Mouse (Mus musculus) embryonic facial prominence, embryonic 10.5 days (tissue): ENCODE measurements around the gene Whamm. TPM values are rescaled to one million over a fixed set of nuclear protein-coding genes. Genes with fewer than 3 reads are reported as not detected.

Source experiments
- DNase-seq: peaks from one replicate; pipeline ENCODE4 v3.0.0-alpha.2; 2017; ENCODE audit warnings: low spot score
- H3K27ac ChIP-seq: fragments of 300-500 bp; sonication (generic); replicated peaks from 2 replicates; pipeline ENCODE4 v1.5.1; 2016; ENCODE audit warnings: mild to moderate bottlenecking
- H3K27me3 ChIP-seq: fragments of 300-500 bp; sonication (generic); replicated peaks from 2 replicates; pipeline ENCODE4 v1.6.1; 2016; ENCODE audit warnings: low read depth, mild to moderate bottlenecking; ENCODE audit not compliant: poor library complexity, severe bottlenecking
- H3K36me3 ChIP-seq: fragments of 300-500 bp; sonication (generic); replicated peaks from 2 replicates; pipeline ENCODE4 v1.6.1; 2016; ENCODE audit warnings: mild to moderate bottlenecking, moderate library complexity
- H3K4me1 ChIP-seq: fragments of 300-500 bp; sonication (generic); 2 replicates; pipeline ENCODE4 v1.6.1; 2016
- H3K4me3 ChIP-seq: fragments of 300-500 bp; sonication (generic); 2 replicates; pipeline ENCODE4 v1.5.1; 2016; ENCODE audit warnings: mild to moderate bottlenecking, moderate library complexity
- H3K9me3 ChIP-seq: fragments of 300-500 bp; sonication (generic); 2 replicates; pipeline ENCODE4 v1.6.1; 2016; ENCODE audit warnings: mild to moderate bottlenecking
- WGBS: fragments of 180-500 bp; shearing (Covaris S2); methylation state at CpG from one replicate; pipeline ENCODE4 v1.1.7; 2016; 5-methylcytosine and 5-hydroxymethylcytosine counted together
- polyA plus RNA-seq: library from polyadenylated mRNA; unstranded; fragments of >200 nt; fragmentation: Nextera tagmentation; extraction: Ambion mirVana; gene quantifications from 2 replicates; pipeline ENCODE4 v1.2.1, GENCODE M21; 2016

Gene Whamm
- polyA plus RNA-seq, 1 experiment from 2014 or later, result 3.4 TPM

DNA sequence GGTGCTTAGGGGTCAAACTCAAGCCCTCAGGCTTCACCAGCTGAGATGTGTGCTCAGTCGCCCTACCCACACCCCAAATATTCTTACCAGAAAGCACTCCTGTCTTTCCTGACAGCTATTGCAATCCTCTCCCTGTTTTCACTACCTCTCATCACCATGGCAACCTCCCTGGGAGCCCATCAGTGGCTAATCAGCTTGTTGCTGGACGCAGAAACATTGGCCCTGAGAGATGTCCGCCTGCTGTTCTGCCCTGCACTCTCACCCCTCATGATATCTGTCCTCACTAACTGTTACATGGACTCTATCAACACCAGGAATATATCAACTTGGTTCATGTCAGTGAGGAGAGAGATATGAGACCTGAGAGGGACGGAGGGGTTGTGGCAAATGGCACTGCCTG is 17.5 kb upstream of the Whamm start:
- H3K36me3 ChIP-seq, result no peaks in the 10 kb centered on the region
- H3K27ac ChIP-seq, result no peak overlapping the region
- WGBS, result 63% methylated on average over 4 of the region's 4 CpGs
- H3K4me1 ChIP-seq, result peaks cover 4% of the 10 kb centered on the region
- H3K4me3 ChIP-seq, result no peak overlapping the region
- no peaks in the 10 kb centered on the region for H3K9me3 ChIP-seq
- no peak for DNase-seq
- H3K27me3 ChIP-seq, result no peaks in the 10 kb centered on the region

DNA sequence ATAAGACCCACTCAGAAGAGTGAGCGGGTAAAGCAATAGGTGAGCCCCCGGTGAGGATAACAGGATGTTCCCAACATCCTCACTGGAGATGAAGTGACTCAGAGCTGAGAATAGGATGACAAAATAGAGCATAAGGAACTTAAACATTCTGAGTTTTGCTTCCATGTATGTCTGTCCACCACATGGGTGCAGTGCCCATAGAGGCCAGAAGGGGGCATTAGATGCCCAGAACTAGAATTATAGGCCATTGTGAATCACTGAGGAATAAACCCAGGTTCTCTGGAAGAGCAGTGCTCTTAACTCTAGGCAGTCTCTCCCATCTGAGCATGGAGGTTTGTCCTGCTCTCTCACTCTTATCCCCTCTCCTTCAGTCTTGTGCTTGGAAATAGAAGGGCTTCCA is 16.7 kb upstream of the Whamm start:
- WGBS, result 82% methylated on average over 2 of the region's 2 CpGs
- H3K4me1 ChIP-seq, result no peaks in the 10 kb centered on the region
- no peak overlapping the region for H3K4me3 ChIP-seq
- no peaks in the 10 kb centered on the region for H3K9me3 ChIP-seq
- H3K27ac ChIP-seq, result no peak overlapping the region
- no peaks in the 10 kb centered on the region for H3K27me3 ChIP-seq
- peak; percentile 52 for DNase-seq
- no peaks in the 10 kb centered on the region for H3K36me3 ChIP-seq

- no peak for DNase-seq
- 88% methylated on average over 4 of the region's 4 CpGs for WGBS
- Histone ChIP-seq H3K36me3 (no peaks in the 10 kb centered on the region), H3K9me3 (no peaks in the 10 kb centered on the region), H3K27ac (no peak overlapping the region), H3K4me3 (no peak overlapping the region), H3K27me3 (no peaks in the 10 kb centered on the region), H3K4me1 (peaks cover 7% of the 10 kb centered on the region; the same call in 1 of the 2 replicates)
These were observed 14.2 kb upstream of the Whamm start for GRCm38 (mm10) chr7:81556839-81557238.

DNA sequence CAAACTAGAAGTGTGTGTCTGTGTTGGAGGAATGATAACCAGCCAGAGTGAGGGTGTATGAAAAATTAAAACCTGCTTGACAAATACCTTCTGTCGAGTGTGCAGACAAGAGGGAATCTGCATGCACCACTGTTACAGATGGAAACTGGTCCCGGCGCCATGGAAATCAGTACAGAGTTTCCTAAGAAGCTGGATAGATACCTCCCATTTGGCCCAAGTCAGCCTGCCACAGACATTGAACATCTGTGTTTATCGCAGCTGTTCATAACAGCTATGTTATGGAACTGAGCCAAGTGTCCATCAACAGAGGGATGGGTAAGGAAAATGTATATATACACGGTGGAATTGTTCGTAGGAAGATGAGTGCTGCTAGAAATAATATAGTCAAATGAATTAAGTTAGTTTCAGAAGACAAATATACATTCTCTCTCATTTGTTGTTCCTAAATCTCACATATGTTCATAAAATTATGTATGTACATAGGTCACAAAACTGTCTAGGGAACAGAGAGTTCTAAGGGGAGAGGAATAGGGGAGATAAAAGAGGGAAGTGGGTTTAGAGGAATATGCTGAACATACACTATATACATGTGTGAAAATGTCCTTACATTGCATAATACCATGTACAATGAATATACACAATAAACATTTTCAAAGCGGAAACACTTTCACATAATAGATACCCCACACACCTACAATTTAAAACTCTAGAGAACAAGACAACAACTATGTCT is 13.6 kb upstream of the Whamm start:
- Histone ChIP-seq H3K36me3 (no peaks in the 10 kb centered on the region), H3K27ac (no peak overlapping the region), H3K4me1 (peaks cover 7% of the 10 kb centered on the region; the same call in 1 of the 2 replicates), H3K9me3 (no peaks in the 10 kb centered on the region), H3K4me3 (no peak overlapping the region), H3K27me3 (no peaks in the 10 kb centered on the region)
- no peak for DNase-seq
- 86% methylated on average over 7 of the region's 7 CpGs for WGBS

GRCm38 (mm10) chr7:81557985-81558360 is 13.1 kb upstream of the Whamm start:
- peak; percentile 4 for DNase-seq
- peaks cover 7% of the 10 kb centered on the region; the same call in 1 of the 2 replicates for H3K4me1 ChIP-seq
- 74% methylated on average over 4 of the region's 4 CpGs for WGBS
- no peaks in the 10 kb centered on the region for H3K9me3 ChIP-seq
- H3K27me3 ChIP-seq, result no peaks in the 10 kb centered on the region
- no peak overlapping the region for H3K4me3 ChIP-seq
- H3K36me3 ChIP-seq, result no peaks in the 10 kb centered on the region
- no peak overlapping the region for H3K27ac ChIP-seq

DNA sequence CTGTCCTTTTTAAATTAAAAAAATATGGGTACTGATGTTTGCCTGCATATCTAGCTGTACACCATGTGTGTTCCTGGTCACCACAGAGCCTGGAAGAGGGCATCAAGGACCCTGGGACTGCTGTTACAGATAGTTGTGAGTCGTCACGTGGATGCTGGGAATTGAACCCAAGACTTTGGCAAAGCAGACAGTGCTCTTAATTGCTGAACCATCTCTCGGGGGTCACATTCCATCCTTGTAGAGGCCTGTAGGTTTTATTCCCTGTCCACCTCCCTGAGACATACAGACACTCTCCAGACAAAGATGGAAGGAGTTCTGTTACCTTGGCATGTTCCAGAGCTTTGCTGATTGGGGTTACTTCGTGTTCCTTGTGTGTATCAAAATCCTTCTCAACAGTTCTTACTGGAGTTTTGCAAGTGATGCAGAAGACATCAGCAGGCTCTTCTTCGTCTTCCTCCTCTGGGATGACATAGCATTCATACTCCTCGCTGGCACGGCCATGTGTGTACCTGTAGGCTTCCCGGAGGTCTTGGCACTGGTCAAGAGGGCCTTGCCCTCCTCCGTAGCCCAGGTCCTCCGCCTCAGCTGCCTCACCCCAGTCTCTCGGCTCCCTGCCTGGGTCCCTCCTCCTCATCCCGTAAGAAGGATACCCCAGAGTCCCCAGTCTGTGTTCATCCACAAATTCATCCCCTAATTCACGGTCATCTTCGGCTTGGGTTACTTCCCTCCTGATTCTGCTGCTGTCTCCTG is 11.7 kb upstream of the Whamm start:
- H3K27ac ChIP-seq, result no peak overlapping the region
- DNase-seq, result no peak
- H3K27me3 ChIP-seq, result no peaks in the 10 kb centered on the region
- H3K36me3 ChIP-seq, result no peaks in the 10 kb centered on the region
- H3K4me1 ChIP-seq, result peaks cover 10% of the 10 kb centered on the region; the same call in 1 of the 2 replicates
- H3K9me3 ChIP-seq, result no peaks in the 10 kb centered on the region
- no peak overlapping the region for H3K4me3 ChIP-seq
- WGBS, result 90% methylated on average over 14 of the region's 14 CpGs

- peak; percentile 4 for DNase-seq
- Histone ChIP-seq H3K36me3 (no peaks in the 10 kb centered on the region), H3K4me3 (no peak overlapping the region), H3K27ac (no peak overlapping the region), H3K9me3 (no peaks in the 10 kb centered on the region), H3K27me3 (no peaks in the 10 kb centered on the region), H3K4me1 (peaks cover 10% of the 10 kb centered on the region; the same call in 1 of the 2 replicates)
- WGBS, result 72% methylated on average over 8 of the region's 8 CpGs
These were observed 10.7 kb upstream of the Whamm start for GRCm38 (mm10) chr7:81560101-81561049.

DNA sequence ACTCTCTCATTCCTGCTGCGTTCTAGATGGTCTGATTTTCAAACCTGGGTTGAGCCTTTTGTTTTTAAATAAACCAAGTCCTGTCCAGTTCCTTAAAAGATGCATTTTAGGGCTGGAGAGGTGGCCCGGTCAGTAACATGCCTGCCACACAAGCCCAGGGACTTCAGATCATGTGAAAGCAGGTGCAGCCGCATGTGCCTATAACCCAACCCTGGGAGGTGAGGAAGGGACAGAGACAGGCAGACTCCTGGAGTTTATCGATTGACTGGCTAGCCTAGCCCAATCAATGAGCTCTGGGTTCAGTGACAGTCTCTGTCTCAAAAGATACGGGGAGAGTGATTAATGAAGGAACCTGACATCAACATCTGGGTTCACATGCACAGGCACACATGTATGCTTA is 9.9 kb upstream of the Whamm start:
- DNase-seq, result peak; percentile 7
- no peaks in the 10 kb centered on the region for H3K36me3 ChIP-seq
- WGBS, result 84% methylated on average over 5 of the region's 5 CpGs
- no peaks in the 10 kb centered on the region for H3K27me3 ChIP-seq
- no peak overlapping the region for H3K4me3 ChIP-seq
- peaks cover 10% of the 10 kb centered on the region; the same call in 1 of the 2 replicates for H3K4me1 ChIP-seq
- H3K9me3 ChIP-seq, result no peaks in the 10 kb centered on the region
- H3K27ac ChIP-seq, result no peak overlapping the region

DNA sequence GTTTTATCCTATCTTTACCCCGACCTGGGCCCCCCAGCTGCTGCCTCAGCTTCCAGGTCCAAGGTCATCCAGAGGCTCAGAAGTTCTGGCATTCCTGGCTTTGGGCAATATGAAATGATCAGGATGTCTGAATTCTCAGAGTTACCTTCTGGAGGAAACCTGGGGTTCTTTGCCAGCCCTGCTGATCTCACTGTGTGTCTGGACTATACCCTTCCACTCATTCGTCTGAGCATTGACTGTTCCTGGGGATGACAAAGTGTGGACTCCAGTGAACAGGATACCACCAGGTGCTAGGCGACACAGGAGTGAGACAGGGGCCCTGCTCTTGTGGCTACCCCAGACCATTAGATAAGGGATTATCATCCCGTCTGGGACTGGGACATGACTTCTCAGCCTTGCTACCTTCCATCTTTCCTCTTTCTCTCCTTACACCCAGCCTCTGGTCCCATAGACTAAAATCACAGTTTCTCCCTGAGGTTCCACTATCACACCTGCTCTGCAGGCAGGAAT is 7.5 kb upstream of the Whamm start:
- no peaks in the 10 kb centered on the region for H3K27me3 ChIP-seq
- H3K9me3 ChIP-seq, result no peaks in the 10 kb centered on the region
- H3K36me3 ChIP-seq, result no peaks in the 10 kb centered on the region
- WGBS, result 74% methylated on average over 4 of the region's 4 CpGs
- H3K27ac ChIP-seq, result no peak overlapping the region
- H3K4me3 ChIP-seq, result no peak overlapping the region
- peaks cover 15% of the 10 kb centered on the region; the same call in 1 of the 2 replicates for H3K4me1 ChIP-seq
- peak; percentile 6 for DNase-seq

GRCm38 (mm10) chr7:81564766-81565165 is 6.3 kb upstream of the Whamm start:
- H3K36me3 ChIP-seq, result no peaks in the 10 kb centered on the region
- 76% methylated on average over 7 of the region's 7 CpGs for WGBS
- no peaks in the 10 kb centered on the region for H3K9me3 ChIP-seq
- H3K27me3 ChIP-seq, result no peaks in the 10 kb centered on the region
- no peak overlapping the region for H3K27ac ChIP-seq
- H3K4me1 ChIP-seq, result peaks cover 15% of the 10 kb centered on the region; the same call in 1 of the 2 replicates
- H3K4me3 ChIP-seq, result no peak overlapping the region
- peak; percentile 2 for DNase-seq

GRCm38 (mm10) chr7:81565381-81566055 is 5.5 kb upstream of the Whamm start:
- Histone ChIP-seq H3K27ac (no peak overlapping the region), H3K4me3 (no peak overlapping the region), H3K4me1 (peaks cover 11% of the 10 kb centered on the region; the same call in 1 of the 2 replicates), H3K9me3 (no peaks in the 10 kb centered on the region), H3K27me3 (no peaks in the 10 kb centered on the region), H3K36me3 (no peaks in the 10 kb centered on the region)
- DNase-seq, result peak; percentile 9
- 73% methylated on average over 7 of the region's 7 CpGs for WGBS
